In genomic region chr5:141738725-141739124, GRCm38 (mm10) we compare ENCODE assay signal across 19 mouse cellular contexts.
A peak's percentile ranks its signal among the peaks of the same experiment; 100 is the strongest.
DNase-seq lines count a peak whose midpoint lies in the region; ATAC-seq and TF ChIP-seq lines count a peak whose summit lies in the region.
"Had no signal": no experiment of that assay in that cellular context is flagged by ENCODE, and none has a peak within 500 bp of the region (broad histone marks: within the 10 kb centered on the region; RNA-seq: fewer than 3 reads in every experiment).

No protein-coding gene starts in this region.

- H3K4me3 ChIP-seq in heart, postnatal 0 days (ENCODE audit: low read depth, low read length): no peak overlapping the region
- no peak overlapping the region for H3K4me3 ChIP-seq in heart, embryonic 12.5 days
- no peak overlapping the region for H3K4me3 ChIP-seq in lung, postnatal 0 days (ENCODE audit: low read depth, low read length)
- H3K4me3 ChIP-seq: embryonic facial prominence, embryonic 10.5 days; forebrain, embryonic 12.5 days; limb, embryonic 12.5 days; megakaryocyte, embryonic 14.5 days; stomach, embryonic 15.5 days had no signal

- H3K36me3 ChIP-seq in heart, postnatal 0 days (replicated peaks; ENCODE audit: control insufficient read depth, insufficient read depth, low read length): no peaks in the 10 kb centered on the region
- 0 out of 2 replicates have a peak, but pooled peaks cover 3% of the 10 kb centered on the region for H3K36me3 ChIP-seq in heart, embryonic 12.5 days
- no peaks in the 10 kb centered on the region for H3K36me3 ChIP-seq in lung, postnatal 0 days (ENCODE audit: insufficient read depth, low read length)
- H3K36me3 ChIP-seq: embryonic facial prominence, embryonic 10.5 days; forebrain, embryonic 12.5 days; limb, embryonic 12.5 days; stomach, embryonic 15.5 days had no signal

- TF ChIP-seq EP300 in heart, postnatal 0 days (IDR thresholded peaks at IDR 0.05; ENCODE audit: low read depth): no peak
- no peak for TF ChIP-seq EP300 in lung, postnatal 0 days (IDR thresholded peaks at IDR 0.05)

- DNase-seq in heart, postnatal 0 days (ENCODE audit: low spot score): no peak
- DNase-seq in lung, postnatal 0 days (ENCODE audit: low spot score): no peak
- no peak for DNase-seq in lung, adult 18-20 months
- no peak for DNase-seq in Patski (ENCODE audit: low read depth, low spot score)
- peak; percentile 14 for DNase-seq in testis, postnatal 14 days (ENCODE audit: low spot score)
- DNase-seq in adrenal gland, adult 2 months: no peak
- no peak for DNase-seq in frontal cortex, postnatal 36 days (ENCODE audit: low spot score in 2 of 2)
- DNase-seq: adrenal gland, adult 8-10 months; cerebellum, adult 18-20 months; gastrocnemius, postnatal 14 days; heart, postnatal 10 days; kidney, adult 11 months; layer of hippocampus, adult 9-11 months had no signal

- no peak for ATAC-seq in heart, postnatal 0 days (ENCODE audit: insufficient read depth, low read depth)
- ATAC-seq in heart, embryonic 12.5 days (ENCODE audit: insufficient number of reproducible peaks, low FRiP score): no peak
- no peak for ATAC-seq in lung, postnatal 0 days
- no peak for ATAC-seq in Patski

- POLR2A ChIA-PET in Patski (lab: Charles Lee): no interaction called here

- TF ChIP-seq CTCF in heart, postnatal 0 days (IDR thresholded peaks at IDR 0.05; ENCODE audit: low read depth): peak; percentile 18; the same call in 1 of the 2 replicates
- TF ChIP-seq CTCF in lung, postnatal 0 days (IDR thresholded peaks at IDR 0.05): peak; percentile 31
- TF ChIP-seq CTCF in Patski (IDR thresholded peaks at IDR 0.05): peak; percentile 42

- no peaks in the 10 kb centered on the region for H3K4me1 ChIP-seq in heart, postnatal 0 days (ENCODE audit: control insufficient read depth, insufficient read depth)
- peaks cover 6% of the 10 kb centered on the region; the same call in 1 of the 2 replicates for H3K4me1 ChIP-seq in heart, embryonic 12.5 days (replicated peaks)
- no peaks in the 10 kb centered on the region for H3K4me1 ChIP-seq in lung, postnatal 0 days (ENCODE audit: insufficient read depth, low read depth, low read length)
- H3K4me1 ChIP-seq: forebrain, embryonic 12.5 days; limb, embryonic 12.5 days; megakaryocyte, embryonic 14.5 days; stomach, embryonic 15.5 days had no signal

- no peaks in the 10 kb centered on the region for H3K27me3 ChIP-seq in heart, postnatal 0 days (ENCODE audit: control insufficient read depth, insufficient read depth, low read length)
- H3K27me3 ChIP-seq in heart, embryonic 12.5 days (replicated peaks): no peaks in the 10 kb centered on the region
- H3K27me3 ChIP-seq in lung, postnatal 0 days (replicated peaks; ENCODE audit: insufficient read depth, low read length): no peaks in the 10 kb centered on the region
- no peaks in the 10 kb centered on the region for H3K27me3 ChIP-seq in Patski
- H3K27me3 ChIP-seq: forebrain, embryonic 12.5 days; limb, embryonic 12.5 days; megakaryocyte, embryonic 14.5 days; stomach, embryonic 15.5 days had no signal

- in situ Hi-C loops in Patski (cut with MboI; ENCODE audit: low pct_unique_long_range_greater_than_20kb): no loop called here

- H3K9ac ChIP-seq in heart, postnatal 0 days (replicated peaks; ENCODE audit: low read depth, low read length): no peak overlapping the region
- no peak overlapping the region for H3K9ac ChIP-seq in heart, embryonic 12.5 days
- H3K9ac ChIP-seq in lung, postnatal 0 days (replicated peaks; ENCODE audit: low read depth): no peak overlapping the region
- H3K9ac ChIP-seq: forebrain, embryonic 12.5 days; limb, embryonic 12.5 days; stomach, embryonic 15.5 days had no signal

- 75% methylated on average over 5 of the region's 5 CpGs for WGBS in heart, postnatal 0 days
- 69% methylated on average over 5 of the region's 5 CpGs for WGBS in heart, embryonic 12.5 days
- 68% methylated on average over 5 of the region's 5 CpGs for WGBS in lung, postnatal 0 days

- H3K4me2 ChIP-seq in heart, postnatal 0 days (ENCODE audit: low read depth, low read length): no peak overlapping the region
- H3K4me2 ChIP-seq in heart, embryonic 12.5 days: no peak overlapping the region
- no peak overlapping the region for H3K4me2 ChIP-seq in lung, postnatal 0 days (replicated peaks; ENCODE audit: low read depth, low read length)
- H3K4me2 ChIP-seq: forebrain, embryonic 12.5 days; limb, embryonic 12.5 days; stomach, embryonic 15.5 days had no signal

- CTCF ChIA-PET in Patski (lab: Charles Lee): no interaction called here

- 0 out of 2 replicates have a peak, but pooled peaks cover 3% of the 10 kb centered on the region for H3K9me3 ChIP-seq in heart, postnatal 0 days (replicated peaks; ENCODE audit: control insufficient read depth, low read length)
- peaks cover 12% of the 10 kb centered on the region for H3K9me3 ChIP-seq in heart, embryonic 12.5 days (replicated peaks)
- H3K9me3 ChIP-seq in lung, postnatal 0 days (ENCODE audit: low read length): no peaks in the 10 kb centered on the region
- H3K9me3 ChIP-seq: stomach, embryonic 15.5 days had no signal

- no peak overlapping the region for H3K27ac ChIP-seq in heart, postnatal 0 days (ENCODE audit: low read depth)
- no peak overlapping the region for H3K27ac ChIP-seq in heart, embryonic 12.5 days (ENCODE audit: poor library complexity, severe bottlenecking)
- H3K27ac ChIP-seq in lung, postnatal 0 days (ENCODE audit: low read length): no peak overlapping the region
- H3K27ac ChIP-seq: embryonic facial prominence, embryonic 10.5 days; forebrain, embryonic 12.5 days; limb, embryonic 12.5 days; stomach, embryonic 15.5 days had no signal
